Mouse (Mus musculus) activated CD4-positive, CD25-positive, alpha-beta regulatory T cell, adult 4 months (primary cell): ENCODE results near the gene Slc15a5. TPM values are rescaled to one million over a fixed set of nuclear protein-coding genes. Genes with fewer than 3 reads are reported as not detected.

ENCODE experiments used
- ATAC-seq: one replicate; pipeline ENCODE4 v1.8.0; 2017
- polyA plus RNA-seq, 2 experiments: library from polyadenylated mRNA; unstranded; fragments of 100-300 nt; shearing (Covaris generic); gene quantifications; one replicate each; pipeline ENCODE4 v1.2.1; 2017

Gene Slc15a5
- polyA plus RNA-seq, 2 experiments from 2014 or later = not detected

DNA sequence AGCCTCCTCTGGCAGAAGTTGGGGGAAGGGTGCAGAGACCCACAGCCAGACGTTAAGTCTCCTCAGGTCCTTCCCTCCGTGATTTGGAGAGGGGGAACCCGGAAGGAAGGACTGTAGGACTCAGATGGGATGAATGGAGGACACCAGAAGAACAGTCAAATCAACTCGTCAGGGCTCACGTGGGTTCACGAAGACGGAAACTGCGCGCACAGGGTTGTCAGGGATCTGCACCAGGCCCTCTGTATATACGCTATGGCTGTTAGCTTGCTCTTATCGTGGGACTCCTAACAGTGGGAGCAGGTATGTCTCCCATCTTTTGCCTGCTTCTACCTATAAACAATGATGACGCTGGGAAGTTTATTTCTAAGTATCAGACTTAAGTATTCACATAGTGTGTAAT lies 24.8 kb downstream of the Slc15a5 start:
- no peak for ATAC-seq

DNA sequence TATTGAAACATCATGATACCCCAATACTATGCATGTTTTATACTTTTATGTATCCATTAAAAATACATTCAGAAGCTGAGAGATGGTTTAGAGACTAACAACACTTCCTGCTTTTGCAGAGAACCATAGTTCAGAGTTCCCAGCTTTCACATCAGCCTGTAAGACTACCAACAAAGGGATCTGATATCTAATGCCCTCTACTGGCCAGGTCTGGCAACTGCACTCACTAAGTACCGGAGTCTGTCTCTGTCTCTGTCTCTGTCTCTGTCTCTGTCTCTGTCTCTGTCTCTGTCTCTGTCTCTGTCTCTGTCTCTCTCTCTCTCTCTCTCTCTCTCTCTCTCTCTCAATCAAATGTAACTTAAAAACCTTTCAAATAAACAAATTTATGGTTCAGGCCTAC lies 25.6 kb downstream of the Slc15a5 start:
- ATAC-seq = no peak

DNA sequence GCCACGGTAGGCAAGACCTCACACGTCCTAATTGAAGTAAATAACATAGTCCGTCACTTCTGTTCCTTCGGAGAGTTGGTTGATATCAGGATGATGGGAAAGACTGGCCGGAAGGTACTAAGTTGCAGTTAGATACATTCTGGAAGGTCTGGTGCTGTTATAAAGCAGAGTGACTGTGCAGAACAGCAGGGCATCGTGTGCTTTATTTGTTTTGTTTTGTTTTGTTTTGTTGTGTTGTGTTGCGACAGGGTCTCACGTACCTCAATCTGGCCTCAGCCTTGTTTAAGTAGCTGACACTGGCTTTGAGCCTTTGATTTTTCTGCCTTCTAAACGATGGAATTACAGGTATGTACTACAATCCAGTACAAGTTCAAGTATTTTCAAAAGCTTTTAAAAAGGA lies 26.0 kb downstream of the Slc15a5 start:
- ATAC-seq = no peak

DNA sequence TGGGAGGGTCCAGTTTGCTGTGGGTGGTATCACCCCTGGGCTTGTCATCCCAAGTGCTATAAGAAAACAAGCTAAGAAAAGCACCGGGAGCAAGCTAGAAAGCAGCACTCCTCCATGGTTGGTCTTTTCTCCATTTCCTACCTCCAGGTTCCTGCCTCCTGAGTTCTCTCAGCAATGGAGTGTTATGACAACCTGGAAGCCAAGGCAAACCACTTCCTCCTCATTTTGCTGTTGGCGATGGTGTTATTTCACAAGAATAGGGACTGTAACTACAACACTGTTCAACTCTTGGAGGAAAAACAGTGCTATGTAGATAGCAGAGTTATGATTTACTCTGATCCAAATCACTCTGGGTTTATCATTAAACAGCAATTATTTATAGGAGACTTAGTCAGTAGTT lies 34.4 kb downstream of the Slc15a5 start:
- ATAC-seq = no peak

DNA sequence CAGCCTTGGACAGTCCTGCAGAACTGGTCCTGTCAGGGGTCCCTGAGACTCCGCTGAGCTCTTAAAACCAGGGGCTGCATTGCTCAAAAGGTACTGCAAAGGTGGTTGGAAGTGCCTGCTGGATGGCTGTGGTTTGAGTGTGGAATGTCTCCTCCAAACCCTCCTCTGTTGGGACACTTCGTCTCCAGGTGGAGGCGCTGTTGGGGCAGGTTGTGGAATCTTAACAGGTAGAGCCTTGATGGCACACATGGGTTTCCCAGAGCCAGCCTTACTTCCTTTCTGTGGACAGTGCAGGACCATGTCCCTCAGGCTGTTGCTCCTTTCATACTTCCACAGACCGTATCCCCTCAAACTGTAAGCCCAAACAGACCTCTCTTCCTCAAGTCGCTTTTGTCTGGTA lies 36.8 kb downstream of the Slc15a5 start:
- no peak for ATAC-seq

DNA sequence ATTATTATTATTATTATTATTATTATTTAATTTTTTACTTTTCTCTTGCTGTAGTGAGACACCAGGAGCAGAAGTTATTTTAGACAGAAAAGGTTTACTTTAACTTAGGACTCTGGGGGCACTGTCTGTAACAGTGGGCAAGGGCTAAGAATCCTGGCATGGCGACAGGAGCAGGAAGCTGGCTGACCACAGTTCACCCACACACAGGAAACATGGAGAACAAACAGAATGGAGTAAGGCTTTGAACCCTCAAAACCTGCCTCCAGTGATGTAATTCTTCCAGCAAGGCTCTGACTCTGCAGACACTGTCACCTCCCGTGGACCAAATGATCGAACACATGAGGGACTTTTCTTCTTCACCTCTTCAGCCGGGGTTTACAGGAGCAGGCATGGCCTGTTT lies 37.9 kb downstream of the Slc15a5 start:
- ATAC-seq = no peak

DNA sequence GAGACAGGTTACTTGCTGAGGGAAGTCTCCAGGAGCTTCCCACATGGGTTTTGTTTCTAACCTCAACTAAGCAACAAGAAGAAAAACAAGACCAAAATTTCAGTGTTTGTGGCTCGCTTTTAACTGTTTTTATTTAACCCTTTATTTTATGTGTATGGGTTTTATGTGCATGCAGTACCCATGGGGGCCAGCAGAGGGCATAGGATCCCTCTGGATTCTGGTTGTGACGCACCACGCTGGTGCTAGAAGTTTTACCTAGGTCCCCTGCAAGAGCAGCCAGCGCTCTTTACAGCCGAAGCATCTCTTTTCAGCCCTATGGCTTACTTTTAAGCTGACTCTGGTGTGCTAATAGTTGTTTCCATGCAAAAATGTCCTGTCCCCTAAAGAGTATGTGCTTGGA lies 42.1 kb downstream of the Slc15a5 start:
- no peak for ATAC-seq

DNA sequence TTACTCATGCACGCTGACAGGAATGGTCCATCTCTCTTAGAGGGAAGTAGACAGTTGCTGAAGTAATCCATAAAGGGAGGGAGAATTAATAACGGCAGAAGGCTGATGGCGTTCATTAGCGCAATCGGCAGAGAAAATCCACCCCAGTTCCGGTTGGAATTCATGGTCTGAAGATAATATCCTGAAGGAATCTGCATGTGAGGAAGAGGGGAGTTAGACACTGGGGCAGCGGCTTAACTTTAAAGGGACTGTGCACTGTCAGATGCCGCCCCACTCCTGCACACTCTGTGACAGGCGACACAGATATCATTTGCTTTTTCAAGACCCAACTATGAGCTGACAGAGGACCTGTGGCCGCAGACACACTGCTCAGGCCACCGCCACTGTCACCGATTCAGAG lies 42.8 kb downstream of the Slc15a5 start:
- no peak for ATAC-seq

DNA sequence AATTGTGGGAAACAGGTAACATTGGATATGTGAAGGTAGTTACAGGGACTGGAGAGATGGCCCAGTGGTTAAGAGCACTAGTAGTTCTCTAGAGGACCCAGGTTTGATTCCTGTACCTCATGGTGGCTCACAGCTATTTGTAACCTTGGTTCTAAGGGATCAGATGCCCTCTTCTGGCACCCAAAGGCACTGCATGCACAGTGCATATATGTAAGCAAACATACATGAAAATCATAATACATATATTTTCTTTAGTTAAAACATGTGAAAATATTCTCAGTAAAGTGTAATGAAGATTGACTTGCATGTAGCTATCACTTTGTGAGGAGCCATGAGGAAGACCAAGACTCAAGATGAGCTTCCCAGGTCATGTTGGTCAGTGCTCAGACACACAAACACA lies 62.8 kb downstream of the Slc15a5 start:
- no peak for ATAC-seq

DNA sequence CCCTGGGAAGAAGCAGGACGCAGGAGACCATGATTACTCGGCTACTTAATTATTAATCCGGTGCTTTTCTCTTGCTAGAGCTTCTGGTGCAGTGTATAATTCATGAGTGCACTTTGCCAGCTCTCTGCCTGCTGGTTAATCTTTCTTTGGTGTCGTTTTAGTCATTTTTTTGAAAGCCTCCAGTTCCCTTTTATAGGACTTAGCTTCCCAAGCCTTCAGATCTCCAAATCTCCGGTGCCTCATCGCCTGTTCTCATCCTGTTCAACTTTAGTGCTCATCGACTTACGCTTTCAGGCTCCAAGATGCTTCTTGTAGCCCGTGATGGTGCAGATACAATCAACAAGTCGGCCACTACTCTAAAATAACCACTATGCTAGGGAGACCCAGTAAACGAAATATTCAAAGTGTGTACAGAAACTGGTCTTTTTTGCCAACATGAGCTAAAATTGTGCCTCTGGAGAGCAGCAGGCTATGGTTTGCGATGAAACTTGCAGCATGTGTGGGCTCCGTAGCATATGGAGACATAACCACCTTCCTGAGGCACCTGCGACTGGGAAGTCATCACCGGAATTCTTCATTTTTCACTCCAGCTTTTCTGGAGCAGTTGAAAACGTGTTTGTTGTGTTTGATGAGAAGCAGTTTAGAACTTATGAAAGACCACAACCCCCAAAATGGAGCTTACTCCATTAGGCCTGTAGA lies 64.6 kb downstream of the Slc15a5 start:
- ATAC-seq = no peak

DNA sequence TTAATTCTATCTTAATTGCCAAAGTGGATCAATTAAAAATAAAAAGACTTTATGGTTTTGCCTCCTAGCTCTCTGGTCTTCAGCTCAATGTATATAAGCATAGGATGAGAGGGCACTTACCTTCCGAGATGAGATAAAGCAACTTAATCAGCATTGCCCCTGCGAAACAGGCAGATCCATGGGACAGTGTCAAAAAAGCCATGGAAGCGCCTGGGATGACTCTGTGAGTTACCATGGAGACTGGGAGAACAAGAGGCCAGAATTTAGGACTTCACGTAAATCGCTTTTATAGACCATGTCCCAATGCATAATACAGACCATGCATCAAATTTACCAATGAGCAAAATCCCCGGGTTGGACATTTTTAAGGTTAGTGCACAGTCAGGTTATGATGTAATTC lies 67.8 kb downstream of the Slc15a5 start:
- ATAC-seq = no peak

DNA sequence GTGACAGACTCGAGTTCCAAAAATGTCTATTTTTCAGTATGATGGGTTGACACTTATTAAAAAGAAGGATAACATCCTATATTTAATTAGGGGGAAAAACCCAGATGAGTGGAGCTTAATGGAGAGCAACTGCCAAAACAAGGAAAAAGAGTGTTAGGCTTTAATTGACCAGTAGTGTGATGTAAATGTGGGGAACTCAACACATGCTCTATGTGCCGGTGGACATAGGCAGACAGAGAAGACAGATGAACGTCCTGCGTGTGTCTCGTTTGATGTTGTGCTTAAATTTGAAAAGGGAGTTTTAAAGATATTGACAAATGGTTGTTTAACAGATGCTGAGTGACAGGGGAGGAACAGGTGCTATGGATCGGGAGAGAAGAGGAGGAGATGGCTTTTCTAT lies 72.0 kb downstream of the Slc15a5 start:
- no peak for ATAC-seq

DNA sequence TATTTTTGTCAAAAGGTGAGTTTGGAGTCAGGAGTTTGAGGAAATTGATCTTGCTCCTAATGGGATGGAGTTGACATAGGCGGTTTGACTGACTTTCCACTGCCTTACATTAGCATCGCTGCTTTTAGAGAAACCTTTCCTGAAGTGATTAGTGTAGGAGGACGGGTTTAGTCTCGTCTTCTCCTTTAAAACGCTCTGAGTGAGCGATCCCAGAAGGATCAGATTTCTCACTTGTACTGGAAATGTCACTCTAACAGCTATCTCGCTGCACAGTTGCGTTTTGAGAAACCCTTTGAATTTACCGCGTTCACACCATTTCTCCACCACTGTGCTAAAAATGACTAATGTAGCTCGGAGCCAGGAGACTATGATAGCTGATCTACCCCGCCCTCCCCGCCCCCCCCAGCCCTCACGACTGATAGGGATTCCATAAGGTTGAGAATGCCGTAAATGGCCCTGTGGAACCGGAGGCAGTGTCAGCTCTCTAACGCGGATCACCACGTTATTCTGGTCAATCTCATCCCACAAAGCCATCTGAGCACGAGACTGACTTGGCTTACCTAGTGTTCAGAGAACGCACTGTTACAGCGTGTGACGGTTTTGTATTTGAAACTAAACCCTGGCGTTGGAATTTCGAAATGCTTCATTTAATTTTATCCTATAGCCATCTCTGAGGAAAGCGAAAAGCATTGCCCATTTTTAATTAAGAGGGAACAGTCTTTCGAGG lies 73.0 kb downstream of the Slc15a5 start:
- no peak for ATAC-seq

DNA sequence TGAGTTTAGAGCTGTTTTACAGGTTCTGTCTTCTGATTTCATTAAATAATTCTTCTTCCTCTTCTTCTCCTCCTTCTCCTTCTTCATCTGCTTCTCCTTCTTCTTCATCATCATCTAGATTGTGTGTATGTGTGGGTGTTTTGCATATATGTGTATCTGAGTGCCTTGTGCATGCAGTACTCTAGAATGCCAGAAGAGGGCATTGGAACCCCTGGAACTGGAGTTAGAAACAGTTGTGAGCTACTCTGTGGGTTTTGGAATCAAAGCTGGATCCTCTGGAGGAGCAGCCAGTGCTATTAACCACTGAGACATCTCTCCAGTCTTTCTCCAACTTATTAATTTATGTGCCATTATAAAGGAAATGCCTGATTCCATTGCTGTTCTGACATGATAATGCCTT lies 89.9 kb downstream of the Slc15a5 start:
- no peak for ATAC-seq

DNA sequence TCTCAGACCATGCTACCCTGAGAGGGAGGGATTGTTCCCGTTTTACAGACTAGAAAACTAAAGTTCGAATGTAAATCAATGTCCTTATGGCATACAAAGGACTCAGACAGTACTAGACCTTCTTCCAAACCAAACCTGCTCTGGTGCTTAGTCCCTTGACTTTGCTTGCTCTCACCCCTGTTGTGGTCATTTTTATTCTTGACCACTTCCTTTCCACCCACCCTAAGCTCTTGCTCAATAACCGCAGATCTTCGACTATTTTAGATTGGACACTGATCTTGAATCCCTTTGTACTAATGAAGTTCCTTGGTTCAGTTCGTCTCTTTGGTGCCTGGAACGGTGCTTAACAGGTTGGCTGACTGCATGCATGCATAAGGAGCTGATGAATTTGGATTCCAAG lies 94.5 kb downstream of the Slc15a5 start:
- no peak for ATAC-seq

DNA sequence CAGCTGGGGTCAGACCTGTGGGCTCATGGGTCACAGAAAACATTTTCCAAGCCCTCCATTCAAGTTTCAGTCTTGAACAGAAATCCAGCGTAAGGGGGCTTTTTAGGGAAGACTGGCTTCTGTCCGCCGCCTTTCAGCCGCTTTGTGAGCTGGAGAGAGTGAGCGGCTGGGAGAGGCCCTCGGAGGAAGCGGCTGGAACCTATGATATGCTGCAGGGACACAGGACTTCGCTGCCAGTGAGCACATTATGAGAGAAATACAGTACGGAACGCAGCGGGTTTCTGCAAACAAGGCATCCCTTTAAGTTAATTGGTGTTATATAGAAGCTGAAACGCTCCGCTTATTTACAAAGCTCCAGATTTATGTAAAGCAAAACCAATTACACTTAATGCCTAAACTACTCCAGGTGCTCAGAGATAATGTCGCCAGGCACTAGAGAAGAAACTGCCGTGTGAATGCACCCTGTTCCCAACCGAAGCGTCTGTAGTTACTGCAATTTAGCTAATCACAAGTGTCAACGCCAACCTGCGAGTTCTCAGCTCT lies 97.5 kb downstream of the Slc15a5 start:
- ATAC-seq = no peak

DNA sequence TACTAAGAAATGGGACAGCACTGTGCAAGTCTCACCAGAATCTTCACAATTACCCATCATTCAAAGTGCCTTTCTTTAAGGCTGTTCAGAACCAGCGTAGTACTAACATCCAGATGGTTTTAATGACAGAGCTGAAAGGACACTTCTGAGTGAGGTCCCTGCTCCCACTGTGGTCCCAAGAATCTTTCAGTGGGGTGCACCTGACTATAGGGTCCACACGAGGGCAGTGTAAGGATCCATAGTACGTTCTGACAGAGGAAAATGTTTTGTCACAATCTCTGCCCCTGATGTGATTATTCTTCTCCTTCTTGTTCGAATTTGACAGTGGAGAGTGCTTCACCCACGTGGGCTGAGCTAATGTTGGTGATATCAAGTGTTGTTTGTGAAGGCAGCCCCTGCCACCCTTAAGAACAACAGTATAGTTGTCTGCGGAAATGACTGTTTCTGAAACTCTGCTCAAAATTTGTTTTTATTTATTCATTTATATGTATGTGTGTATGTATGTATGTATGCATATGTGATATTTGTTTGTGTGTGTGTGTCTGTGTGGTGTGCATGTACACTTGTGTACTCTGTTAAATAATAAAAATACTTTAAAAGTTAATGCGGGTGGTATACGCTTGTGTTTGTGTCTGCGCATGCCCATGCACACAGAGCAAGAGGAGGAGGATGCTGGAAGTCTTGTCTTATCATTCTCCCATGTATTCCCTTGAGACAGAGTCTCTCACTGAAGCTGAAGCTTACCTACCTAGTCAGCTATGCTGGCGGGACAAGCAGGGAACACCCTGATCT lies 98.6 kb downstream of the Slc15a5 start:
- no peak for ATAC-seq

DNA sequence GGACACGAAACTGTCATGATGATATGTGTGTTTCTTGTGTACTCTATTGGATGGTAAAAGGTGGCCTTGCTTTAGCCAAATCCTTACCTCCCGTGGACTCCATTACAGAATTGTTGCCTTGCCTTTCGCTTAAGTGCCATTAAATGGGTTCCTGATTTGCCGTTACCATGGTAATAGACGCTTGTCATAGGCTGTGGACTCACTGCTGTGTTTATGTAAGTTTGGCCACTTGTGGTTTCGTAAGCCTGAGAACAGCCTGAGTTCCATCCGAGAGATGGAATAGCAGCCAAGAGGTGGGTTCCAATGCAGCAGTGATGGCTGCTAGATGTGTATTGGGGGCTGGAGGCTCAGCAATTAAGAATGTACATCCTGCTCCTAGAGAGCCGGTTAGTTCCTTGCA lies 99.3 kb downstream of the Slc15a5 start:
- ATAC-seq = no peak

DNA sequence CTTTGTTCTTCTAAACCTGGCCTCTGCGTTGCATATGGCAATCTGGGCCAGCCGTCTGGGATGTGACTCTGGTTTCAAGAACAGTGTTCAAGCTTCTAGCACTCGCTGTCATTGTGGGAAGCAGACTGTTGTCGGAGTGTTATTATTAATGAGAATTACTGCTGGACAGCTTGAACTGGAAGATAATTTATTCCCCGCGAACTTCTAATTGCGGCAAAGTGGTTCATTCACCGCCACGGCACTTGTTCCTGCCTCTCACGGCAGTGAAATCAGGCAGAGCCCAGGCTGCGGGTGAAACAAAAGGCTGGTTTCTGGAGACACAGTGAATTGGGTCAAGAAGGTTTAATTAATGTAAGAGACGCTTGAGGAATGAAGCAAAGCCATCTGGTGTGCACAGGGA lies 99.9 kb downstream of the Slc15a5 start:
- no peak for ATAC-seq

DNA sequence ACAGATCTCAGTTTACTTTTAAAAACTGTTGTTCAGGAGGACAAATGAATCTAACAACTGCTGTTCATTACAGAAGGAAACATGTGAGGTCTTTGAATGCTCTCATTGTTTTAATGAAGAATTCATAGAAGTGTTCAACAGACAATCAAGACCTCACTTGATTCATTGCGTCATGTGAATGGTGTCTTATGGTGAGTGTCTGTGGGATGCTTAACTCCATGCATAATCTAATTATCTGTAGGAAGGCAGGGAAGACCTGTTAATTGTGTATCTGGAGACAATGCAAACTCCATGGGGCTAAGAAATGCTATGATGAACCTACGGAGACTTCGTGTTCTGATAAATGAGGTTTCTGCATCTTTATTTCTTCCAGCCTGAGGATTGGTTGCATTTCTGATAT lies 103.7 kb downstream of the Slc15a5 start:
- ATAC-seq = no peak

DNA sequence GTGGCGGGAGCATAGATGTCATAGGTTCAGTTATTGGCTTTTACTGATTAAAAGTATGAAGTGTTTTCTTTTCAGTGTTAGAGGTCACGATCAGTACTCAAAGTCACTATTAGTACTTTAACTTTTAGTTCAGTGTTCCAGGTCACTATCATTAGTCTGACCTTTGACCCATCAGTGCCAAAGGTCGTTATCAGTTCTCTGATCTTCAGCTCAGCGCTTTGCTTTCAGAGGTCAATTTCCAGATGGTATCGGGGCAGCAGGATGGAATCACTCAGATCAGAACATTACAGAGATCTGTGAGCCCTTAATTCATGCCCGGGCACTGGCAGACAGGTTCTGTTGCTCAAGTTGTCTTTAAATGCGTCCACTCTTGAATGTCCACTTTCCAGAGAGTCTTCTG lies 116.0 kb downstream of the Slc15a5 start:
- no peak for ATAC-seq

DNA sequence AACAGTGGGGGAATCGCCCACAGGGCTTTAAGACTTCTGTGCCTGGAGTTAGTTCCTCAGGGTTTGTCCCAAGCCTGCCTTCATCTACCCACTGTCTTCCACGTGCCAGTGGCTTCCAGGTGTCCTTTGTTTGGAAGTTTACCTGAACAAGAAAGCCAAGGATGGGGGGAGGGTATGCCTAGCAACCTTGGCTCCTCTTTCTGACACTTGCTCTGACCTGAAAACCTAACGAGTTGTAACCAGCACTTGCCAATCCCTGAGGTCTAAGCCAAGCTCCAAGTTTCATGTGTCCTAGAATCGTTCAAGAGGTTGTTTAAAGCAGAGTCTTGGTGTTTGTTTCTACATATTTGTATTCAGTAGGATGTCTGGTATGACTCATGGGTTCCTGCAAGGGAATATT lies 116.9 kb downstream of the Slc15a5 start:
- no peak for ATAC-seq

DNA sequence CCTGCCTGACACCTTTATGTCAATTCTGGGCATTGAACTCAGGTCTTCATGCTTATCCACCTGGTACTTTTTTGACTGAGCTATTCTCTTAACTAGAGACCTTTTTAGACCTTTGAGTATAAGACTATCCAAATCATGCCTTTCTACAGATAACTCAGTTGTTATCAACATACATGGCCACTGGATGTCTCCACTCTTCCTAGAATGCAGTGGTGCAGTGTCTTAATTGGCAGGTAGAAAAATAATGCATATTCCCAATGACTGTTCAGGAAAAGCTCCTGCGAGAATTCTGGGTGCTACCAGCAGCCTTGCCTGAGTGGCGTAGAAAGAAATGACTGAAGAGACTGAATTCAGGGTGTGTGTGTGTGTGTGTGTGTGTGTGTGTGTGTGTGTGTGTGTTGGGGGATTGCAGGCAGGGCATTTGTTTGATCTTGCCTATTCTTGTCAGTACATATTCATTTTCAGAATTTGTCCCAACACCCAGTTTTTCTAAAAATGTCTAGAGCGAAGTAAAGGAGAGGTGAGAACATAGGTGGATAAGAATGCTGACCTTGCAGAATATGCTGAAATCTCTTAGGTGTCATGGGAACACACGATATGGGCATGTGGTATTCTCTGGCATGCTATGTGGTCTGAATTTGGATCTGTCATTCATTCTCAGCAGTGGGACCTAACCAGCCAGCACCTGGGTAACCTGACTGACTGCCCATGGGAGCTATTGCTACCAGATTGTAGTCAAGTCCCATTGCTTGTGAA lies 119.5 kb downstream of the Slc15a5 start:
- ATAC-seq = no peak
